In the genomic region with DNA sequence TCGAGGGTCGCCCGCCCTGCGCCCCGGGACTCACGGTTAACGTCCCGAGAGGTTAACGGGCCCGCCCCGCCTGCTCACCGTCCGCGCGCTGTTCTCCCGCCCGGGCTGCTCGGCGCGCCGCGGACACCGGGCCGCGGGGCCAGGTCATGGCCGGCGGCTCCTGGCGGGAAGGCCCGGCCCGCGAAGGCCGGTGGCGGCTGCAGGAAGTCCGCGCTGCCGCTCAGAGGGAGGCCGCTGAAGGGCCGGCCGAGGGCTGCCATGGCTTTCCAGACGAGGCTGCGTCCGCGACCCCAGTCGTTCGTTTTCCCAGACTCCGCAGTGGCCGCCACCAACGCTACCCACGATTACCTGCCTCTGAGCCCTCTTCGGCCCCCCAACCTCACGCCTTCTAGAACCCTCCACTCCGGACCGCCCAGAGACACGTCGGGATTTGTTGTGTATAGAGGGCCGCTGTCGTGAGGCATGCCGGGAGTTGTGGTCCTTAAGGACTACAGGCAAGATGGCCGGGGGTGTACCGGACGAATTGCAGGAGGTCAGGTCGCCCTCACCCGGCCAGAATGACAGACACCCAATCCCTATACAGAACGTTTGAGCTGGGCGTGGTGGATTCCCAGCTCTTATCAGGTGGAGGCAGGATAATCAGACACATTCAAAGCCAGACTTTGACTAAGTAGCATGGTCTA, we compare ENCODE assay signal across 8 mouse cellular contexts. TPM values are rescaled to one million over a fixed set of nuclear protein-coding genes. Genes with fewer than 3 reads are reported as not detected.
DNase-seq lines count a peak whose midpoint lies in the region; ATAC-seq and TF ChIP-seq lines count a peak whose summit lies in the region.

A gene (minus strand): TSS at position 389 of the 683 bp plus-strand sequence.

- peaks cover 3 to 12% of the 10 kb centered on the region in 2 experiments; a peak in 3 of 4 replicates for H3K4me1 ChIP-seq in heart, embryonic 14.5 days (ENCODE audit: control insufficient read depth in 2 of 2, insufficient read depth in 2 of 2, low read length in 2 of 2)
- H3K4me1 ChIP-seq in liver, embryonic 14.5 days (replicated peaks; ENCODE audit: control insufficient read depth in 2 of 2, insufficient read depth in 2 of 2, low read length in 1 of 2) = peaks cover 15 to 24% of the 10 kb centered on the region in 2 experiments
- peaks cover 11% of the 10 kb centered on the region for H3K4me1 ChIP-seq in neural tube, embryonic 11.5 days (ENCODE audit: control insufficient read depth, insufficient read depth, low read length)
- no peaks in the 10 kb centered on the region; the same call in 1 of the 2 replicates for H3K4me1 ChIP-seq in stomach, postnatal 0 days (replicated peaks; ENCODE audit: control insufficient read depth, insufficient read depth)

- peak within 1 kb of the TSS; percentile 56 to 65 for H3K4me3 ChIP-seq in heart, embryonic 14.5 days (ENCODE audit: control insufficient read depth in 1 of 2, insufficient read depth in 1 of 2, low read depth in 1 of 2, low read length in 2 of 2)
- peak within 1 kb of the TSS; percentile 74 to 81 for H3K4me3 ChIP-seq in liver, embryonic 14.5 days (ENCODE audit: insufficient read depth in 1 of 2, low read depth in 2 of 2, low read length in 2 of 2)
- peak within 1 kb of the TSS; percentile 87 for H3K4me3 ChIP-seq in neural tube, embryonic 11.5 days (ENCODE audit: low read depth, low read length)
- H3K4me3 ChIP-seq in stomach, postnatal 0 days (ENCODE audit: low read depth, low read length) = peak within 1 kb of the TSS; percentile 81

- WGBS in heart, embryonic 14.5 days = under 1% methylated on average over 65 of the region's 65 CpGs
- WGBS in liver, embryonic 14.5 days (ENCODE audit: insufficient replicate concordance) = under 1% methylated on average over 65 of the region's 65 CpGs
- WGBS in neural tube, embryonic 11.5 days = under 1% methylated on average over 65 of the region's 65 CpGs
- under 1% methylated on average over 64 of the region's 65 CpGs for WGBS in stomach, postnatal 0 days

- DNase-seq in c-Kit-negative CD71-positive TER-119-positive erythroid progenitor cells, embryonic 14.5 days (ENCODE audit: low read depth, low spot score) = peak; percentile 82
- DNase-seq in fibroblast of lung, adult 2 months (ENCODE audit: low read depth) = peak; percentile 88
- peak; percentile 96 to 98 for DNase-seq in kidney, postnatal 25 days
- DNase-seq in liver, embryonic 14.5 days (ENCODE audit: low read depth in 3 of 3, low spot score in 3 of 3) = peak; percentile 91 to 93 (median 93)
- DNase-seq in neural tube, embryonic 11.5 days (ENCODE audit: low spot score) = peak; percentile 90
- DNase-seq in stomach, postnatal 0 days (ENCODE audit: low spot score) = peak; percentile 93

- H3K9me3 ChIP-seq in heart, embryonic 14.5 days (ENCODE audit: control insufficient read depth, low read length) = no peaks in the 10 kb centered on the region
- H3K9me3 ChIP-seq in liver, embryonic 14.5 days (ENCODE audit: control insufficient read depth, low read length) = no peaks in the 10 kb centered on the region
- H3K9me3 ChIP-seq in neural tube, embryonic 11.5 days (ENCODE audit: control insufficient read depth, low read length) = no peaks in the 10 kb centered on the region
- no peaks in the 10 kb centered on the region for H3K9me3 ChIP-seq in stomach, postnatal 0 days (ENCODE audit: control insufficient read depth, low read length)

- TF ChIP-seq EP300 in liver, embryonic 14.5 days (IDR thresholded peaks at IDR 0.05; ENCODE audit: low read depth) = 0 out of 2 replicates have a peak, but pooled peaks have one; percentile 23
- TF ChIP-seq EP300 in stomach, postnatal 0 days (optimal IDR thresholded peaks at IDR 0.05) = no peak

- H3K27me3 ChIP-seq in heart, embryonic 14.5 days (ENCODE audit: control insufficient read depth, insufficient read depth, low read length) = no peaks in the 10 kb centered on the region
- H3K27me3 ChIP-seq in liver, embryonic 14.5 days (ENCODE audit: control insufficient read depth, insufficient read depth, low read length) = no peaks in the 10 kb centered on the region
- H3K27me3 ChIP-seq in neural tube, embryonic 11.5 days (ENCODE audit: control insufficient read depth, insufficient read depth, low read length) = no peaks in the 10 kb centered on the region
- no peaks in the 10 kb centered on the region for H3K27me3 ChIP-seq in stomach, postnatal 0 days (ENCODE audit: control insufficient read depth, insufficient read depth, low read length)

- peak within 1 kb of the TSS; percentile 89 for H3K9ac ChIP-seq in heart, embryonic 14.5 days (ENCODE audit: low read length)
- H3K9ac ChIP-seq in liver, embryonic 14.5 days (replicated peaks) = peak within 1 kb of the TSS; percentile 79
- peak within 1 kb of the TSS; percentile 89 for H3K9ac ChIP-seq in neural tube, embryonic 11.5 days (ENCODE audit: low read length)
- peak within 1 kb of the TSS; percentile 96 for H3K9ac ChIP-seq in stomach, postnatal 0 days (ENCODE audit: low read length)

- ATAC-seq in CD4-positive, CD25-positive, alpha-beta regulatory T cell, adult 4 months = peak; percentile 94
- ATAC-seq in heart, embryonic 14.5 days (ENCODE audit: insufficient number of reproducible peaks, insufficient read depth, low FRiP score, low read depth) = peak; percentile 99
- peak; percentile 98 for ATAC-seq in liver, embryonic 14.5 days (ENCODE audit: insufficient read depth)
- ATAC-seq in neural tube, embryonic 11.5 days (ENCODE audit: insufficient read depth, low FRiP score, low TSS enrichment) = peak; percentile 98
- peak; percentile 97 for ATAC-seq in stomach, postnatal 0 days (ENCODE audit: low FRiP score, low TSS enrichment)

- peaks cover 20% of the 10 kb centered on the region for H3K36me3 ChIP-seq in heart, embryonic 14.5 days (ENCODE audit: control insufficient read depth, insufficient read depth, low read length)
- peaks cover 11% of the 10 kb centered on the region; the same call in 1 of the 2 replicates for H3K36me3 ChIP-seq in liver, embryonic 14.5 days (replicated peaks; ENCODE audit: control insufficient read depth, insufficient read depth, low read depth)
- no peaks in the 10 kb centered on the region for H3K36me3 ChIP-seq in neural tube, embryonic 11.5 days (ENCODE audit: control insufficient read depth, insufficient read depth, low read length)
- H3K36me3 ChIP-seq in stomach, postnatal 0 days (ENCODE audit: control insufficient read depth, insufficient read depth, low read length) = no peaks in the 10 kb centered on the region; the same call in 1 of the 2 replicates

- peak within 1 kb of the TSS; percentile 72 to 81 for H3K27ac ChIP-seq in heart, embryonic 14.5 days (replicated peaks in 1 of 2; ENCODE audit: control insufficient read depth in 1 of 2, insufficient read depth in 1 of 2, low read depth in 2 of 2, low read length in 2 of 2)
- H3K27ac ChIP-seq in liver, embryonic 14.5 days = peak within 1 kb of the TSS; percentile 8
- H3K27ac ChIP-seq in neural tube, embryonic 11.5 days (ENCODE audit: low read depth, low read length) = peak within 1 kb of the TSS; percentile 50; the same call in 1 of the 2 replicates
- H3K27ac ChIP-seq in stomach, postnatal 0 days (replicated peaks) = peak within 1 kb of the TSS; percentile 84

- H3K4me2 ChIP-seq in heart, embryonic 14.5 days (ENCODE audit: low read length) = peak within 1 kb of the TSS; percentile 60
- H3K4me2 ChIP-seq in liver, embryonic 14.5 days (ENCODE audit: low read depth) = peak within 1 kb of the TSS; percentile 71
- peak within 1 kb of the TSS; percentile 65 for H3K4me2 ChIP-seq in neural tube, embryonic 11.5 days (ENCODE audit: low read depth)
- peak within 1 kb of the TSS; percentile 85 for H3K4me2 ChIP-seq in stomach, postnatal 0 days (replicated peaks; ENCODE audit: low read depth)

- TF ChIP-seq CTCF in liver, embryonic 14.5 days (IDR thresholded peaks at IDR 0.05; ENCODE audit: low read depth) = peak; percentile 60
- peak; percentile 54 for TF ChIP-seq CTCF in stomach, postnatal 0 days (IDR thresholded peaks at IDR 0.05; ENCODE audit: low read depth)

RNA-seq across cellular contexts. Expression of the gene that starts here (rescaled TPM):
- 1 to 10 TPM; 2.9 to 5.2 TPM for polyA plus RNA-seq in CD4-positive, CD25-positive, alpha-beta regulatory T cell, adult 4 months (2017; shearing (Covaris generic))
- 12.5 and 12.6 TPM in 2 replicates for polyA plus RNA-seq in heart, embryonic 14.5 days (2014; fragmentation: Nextera tagmentation; extraction: Ambion mirVana)
- polyA plus RNA-seq in liver, embryonic 14.5 days (2012; rRNA removed) = 3.9 and 6.3 TPM in 2 replicates
- polyA plus RNA-seq in liver, embryonic 14.5 days (2014; fragmentation: Nextera tagmentation; extraction: Ambion mirVana) = 7.5 and 8.5 TPM in 2 replicates
- polyA plus RNA-seq in neural tube, embryonic 11.5 days (2014; fragmentation: Nextera tagmentation; extraction: Ambion mirVana) = 26.4 and 28.2 TPM in 2 replicates
- polyA plus RNA-seq in stomach, postnatal 0 days (2015; fragmentation: Nextera tagmentation; extraction: Ambion mirVana) = 8.7 and 9.2 TPM in 2 replicates

Comparison
In these comparisons a context has a peak if more than half of its experiments do, and no peak if none do; other contexts are left out.
1. Peak in every context shown above with its lines: DNase-seq, ATAC-seq, H3K4me3 ChIP-seq and H3K27ac ChIP-seq.
2. H3K27ac ChIP-seq: peak in every context shown above with its lines; median percentile 84 in stomach, postnatal 0 days; 76 in heart, embryonic 14.5 days; 50 in neural tube, embryonic 11.5 days; 8 in liver, embryonic 14.5 days.